Comparison of ENCODE assay signal across 11 mouse cellular contexts in genomic region chr17:29258025-29258558, GRCm38 (mm10). TPM values are rescaled to one million over a fixed set of nuclear protein-coding genes. Genes with fewer than 3 reads are reported as not detected.
DNase-seq lines count a peak whose midpoint lies in the region; ATAC-seq and TF ChIP-seq lines count a peak whose summit lies in the region.
"Had no signal": no experiment of that assay in that cellular context is flagged by ENCODE, and none has a peak within 500 bp of the region (broad histone marks: within the 10 kb centered on the region; RNA-seq: fewer than 3 reads in every experiment).

No protein-coding gene starts in this region.

- peak; percentile 5 for DNase-seq in adrenal gland, postnatal 10 days
- no peak for DNase-seq in adrenal gland, adult 2 months
- DNase-seq in heart, postnatal 0 days (ENCODE audit: low spot score): no peak
- DNase-seq in heart, postnatal 10 days: no peak
- peak; percentile 68 for DNase-seq in 416B (ENCODE audit: low read depth)
- no peak for DNase-seq in frontal cortex, postnatal 14 days (ENCODE audit: low spot score in 2 of 2)
- no peak for DNase-seq in right cerebral cortex, adult 18-20 months
- DNase-seq: gastrocnemius, postnatal 25 days; liver had no signal

- no peaks in the 10 kb centered on the region for H3K9me3 ChIP-seq in heart, postnatal 0 days (replicated peaks; ENCODE audit: control insufficient read depth, low read length)
- H3K9me3 ChIP-seq in intestine, embryonic 15.5 days: no peaks in the 10 kb centered on the region
- H3K9me3 ChIP-seq: midbrain, embryonic 10.5 days had no signal

- peaks cover 24% of the 10 kb centered on the region for H3K36me3 ChIP-seq in heart, postnatal 0 days (replicated peaks; ENCODE audit: control insufficient read depth, insufficient read depth, low read length)
- peaks cover 34% of the 10 kb centered on the region for H3K36me3 ChIP-seq in intestine, embryonic 15.5 days

- peaks cover 48% of the 10 kb centered on the region for H3K4me1 ChIP-seq in heart, postnatal 0 days (ENCODE audit: control insufficient read depth, insufficient read depth)
- peaks cover 32% of the 10 kb centered on the region for H3K4me1 ChIP-seq in intestine, embryonic 15.5 days (replicated peaks)

- no peak overlapping the region for H3K4me2 ChIP-seq in heart, postnatal 0 days (ENCODE audit: low read depth, low read length)
- H3K4me2 ChIP-seq in intestine, embryonic 15.5 days (replicated peaks): no peak overlapping the region

- peak overlapping the region; percentile 92 for H3K27ac ChIP-seq in heart, postnatal 0 days (ENCODE audit: low read depth)
- peak overlapping the region; percentile 3; the same call in 1 of the 2 replicates for H3K27ac ChIP-seq in intestine, embryonic 15.5 days
- H3K27ac ChIP-seq: midbrain, embryonic 10.5 days had no signal

- TF ChIP-seq CTCF in heart, postnatal 0 days (IDR thresholded peaks at IDR 0.05; ENCODE audit: low read depth): no peak

- H3K27me3 ChIP-seq in heart, postnatal 0 days (ENCODE audit: control insufficient read depth, insufficient read depth, low read length): no peaks in the 10 kb centered on the region
- no peaks in the 10 kb centered on the region for H3K27me3 ChIP-seq in intestine, embryonic 15.5 days (replicated peaks)

- WGBS in heart, postnatal 0 days: 72% methylated on average over 10 of the region's 10 CpGs
- WGBS in intestine, embryonic 15.5 days: 75% methylated on average over 10 of the region's 10 CpGs

- TF ChIP-seq EP300 in heart, postnatal 0 days (IDR thresholded peaks at IDR 0.05; ENCODE audit: low read depth): no peak

- H3K9ac ChIP-seq in heart, postnatal 0 days (replicated peaks; ENCODE audit: low read depth, low read length): no peak overlapping the region
- H3K9ac ChIP-seq in intestine, embryonic 15.5 days: no peak overlapping the region

- ATAC-seq in heart, postnatal 0 days (ENCODE audit: insufficient read depth, low read depth): no peak
- ATAC-seq in intestine, embryonic 15.5 days: peak; percentile 30; the same call in 1 of the 2 replicates

- intact Hi-C loops in heart, postnatal 10 days (cut with DNase I): loop anchor here (2.0 kb wide), 1 partner anchor 113 kb away; no protein-coding TSS in a partner anchor

- H3K4me3 ChIP-seq in heart, postnatal 0 days (ENCODE audit: low read depth, low read length): no peak overlapping the region
- H3K4me3 ChIP-seq in intestine, embryonic 15.5 days (replicated peaks): no peak overlapping the region
- H3K4me3 ChIP-seq: midbrain, embryonic 10.5 days had no signal

RNA-seq across cellular contexts. Expression of gene Ppil1, which starts 5.9 kb away (rescaled TPM):
- total RNA-seq in adrenal gland, postnatal 10 days (2021): 10 to 100 TPM; 24.6 to 27.9 TPM
- 10 to 100 TPM; 19.7 to 28.0 TPM for total RNA-seq in adrenal gland, adult 2 months (2021)
- polyA plus RNA-seq in adrenal gland, adult 2 months (2012; rRNA removed): 24.6 and 26.2 TPM in 2 replicates
- 46.3 and 64.4 TPM in 2 replicates for total RNA-seq in heart, postnatal 0 days (2014; rRNA removed; ENCODE audit: low replicate concordance)
- polyA plus RNA-seq in heart, postnatal 0 days (2015; fragmentation: Nextera tagmentation; extraction: Ambion mirVana): 75.5 and 78.5 TPM in 2 replicates
- total RNA-seq in heart, postnatal 10 days (2021): 10 to 100 TPM; 31.2 to 34.1 TPM
- 154 and 157 TPM in 2 replicates for polyA plus RNA-seq in intestine, embryonic 15.5 days (2015; fragmentation: Nextera tagmentation; extraction: Ambion mirVana)

RNA-seq across cellular contexts. Expression of gene BC004004, which starts 10.5 kb away (rescaled TPM):
- total RNA-seq in adrenal gland, postnatal 10 days (2021): 100 to 1,000 TPM; 158 to 160 TPM
- total RNA-seq in adrenal gland, adult 2 months (2021): 100 to 1,000 TPM; 146 to 151 TPM
- polyA plus RNA-seq in adrenal gland, adult 2 months (2012; rRNA removed): 49.7 and 54.1 TPM in 2 replicates
- total RNA-seq in heart, postnatal 0 days (2014; rRNA removed; ENCODE audit: low replicate concordance): 208 and 234 TPM in 2 replicates
- polyA plus RNA-seq in heart, postnatal 0 days (2015; fragmentation: Nextera tagmentation; extraction: Ambion mirVana): 140 and 155 TPM in 2 replicates
- total RNA-seq in heart, postnatal 10 days (2021): 100 to 1,000 TPM; 193 to 194 TPM
- polyA plus RNA-seq in intestine, embryonic 15.5 days (2015; fragmentation: Nextera tagmentation; extraction: Ambion mirVana): 78.3 and 83.5 TPM in 2 replicates

RNA-seq across cellular contexts. Expression of gene Cpne5, which starts 20.1 kb away (rescaled TPM):
- 1 to 10 TPM; 1.0 to 1.6 TPM for total RNA-seq in adrenal gland, postnatal 10 days (2021)
- under 1 TPM; 0.38 to 0.75 TPM for total RNA-seq in adrenal gland, adult 2 months (2021)
- polyA plus RNA-seq in adrenal gland, adult 2 months (2012; rRNA removed): 1.4 and 1.7 TPM in 2 replicates
- 3.6 and 9.7 TPM in 2 replicates for total RNA-seq in heart, postnatal 0 days (2014; rRNA removed; ENCODE audit: low replicate concordance)
- 8.4 and 9.9 TPM in 2 replicates for polyA plus RNA-seq in heart, postnatal 0 days (2015; fragmentation: Nextera tagmentation; extraction: Ambion mirVana)
- 1 to 10 TPM; 2.7 to 5.7 TPM for total RNA-seq in heart, postnatal 10 days (2021)
- polyA plus RNA-seq in intestine, embryonic 15.5 days (2015; fragmentation: Nextera tagmentation; extraction: Ambion mirVana): 7.5 and 8.3 TPM in 2 replicates

RNA-seq across cellular contexts. Expression of gene Pi16, which starts 59.4 kb away (rescaled TPM):
- 10 to 100 TPM; 24.5 to 26.1 TPM for total RNA-seq in adrenal gland, postnatal 10 days (2021)
- total RNA-seq in adrenal gland, adult 2 months (2021): 10 to 100 TPM; 23.1 to 35.5 TPM
- 21.5 and 29.9 TPM in 2 replicates for polyA plus RNA-seq in adrenal gland, adult 2 months (2012; rRNA removed)
- 3.6 and 12.4 TPM in 2 replicates for total RNA-seq in heart, postnatal 0 days (2014; rRNA removed; ENCODE audit: low replicate concordance)
- 4.5 and 4.8 TPM in 2 replicates for polyA plus RNA-seq in heart, postnatal 0 days (2015; fragmentation: Nextera tagmentation; extraction: Ambion mirVana)
- 10 to 100 TPM; 26.9 to 33.9 TPM for total RNA-seq in heart, postnatal 10 days (2021)
- polyA plus RNA-seq in intestine, embryonic 15.5 days (2015; fragmentation: Nextera tagmentation; extraction: Ambion mirVana): 0.72 and 0.98 TPM in 2 replicates

Comparison
In these comparisons a context has a peak if more than half of its experiments do, and no peak if none do; other contexts are left out.
1. DNase-seq: peak in adrenal gland, postnatal 10 days (single experiment) and 416B (single experiment); none in adrenal gland, adult 2 months (single experiment), heart, postnatal 0 days (single experiment), heart, postnatal 10 days (0 of 2), frontal cortex, postnatal 14 days (0 of 2) and right cerebral cortex, adult 18-20 months (single experiment).